Mouse (Mus musculus) fibroblast of lung, adult 2 months (primary cell): Measurements from ENCODE around the gene Tbc1d4.

Source experiments
- DNase-seq: peaks from one replicate; pipeline ENCODE4 v3.0.0-alpha.2; 2011; ENCODE audit warnings: low read depth

Tbc1d4 gene

GRCm38 (mm10) chr14:101501868-101502267 lies 107.1 kb downstream of the Tbc1d4 start:
- DNase-seq = no peak

DNA sequence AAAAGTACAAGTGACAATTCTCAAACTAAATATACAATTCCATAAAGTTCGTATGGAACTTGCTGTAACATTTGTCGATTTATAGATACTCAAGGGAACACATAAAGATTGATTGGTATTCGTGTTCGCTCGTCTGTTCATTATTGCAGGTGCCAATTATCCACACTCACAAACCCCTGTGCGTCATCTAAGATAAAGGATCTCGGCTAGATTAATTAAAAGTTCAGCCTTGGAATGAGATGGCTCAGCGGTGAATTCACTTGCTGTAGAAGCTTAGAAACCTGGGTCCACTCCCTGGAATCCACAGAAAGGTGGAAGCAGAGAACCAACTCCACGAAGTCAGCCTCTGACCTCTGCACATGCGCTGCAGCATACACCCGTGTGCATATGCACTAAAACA lies 107.5 kb downstream of the Tbc1d4 start:
- DNase-seq = no peak

GRCm38 (mm10) chr14:101500826-101501225 lies 108.2 kb downstream of the Tbc1d4 start:
- DNase-seq = no peak

GRCm38 (mm10) chr14:101499838-101500237 lies 109.2 kb downstream of the Tbc1d4 start:
- no peak for DNase-seq

GRCm38 (mm10) chr14:101488264-101488810 lies 120.7 kb downstream of the Tbc1d4 start:
- DNase-seq = no peak

DNA sequence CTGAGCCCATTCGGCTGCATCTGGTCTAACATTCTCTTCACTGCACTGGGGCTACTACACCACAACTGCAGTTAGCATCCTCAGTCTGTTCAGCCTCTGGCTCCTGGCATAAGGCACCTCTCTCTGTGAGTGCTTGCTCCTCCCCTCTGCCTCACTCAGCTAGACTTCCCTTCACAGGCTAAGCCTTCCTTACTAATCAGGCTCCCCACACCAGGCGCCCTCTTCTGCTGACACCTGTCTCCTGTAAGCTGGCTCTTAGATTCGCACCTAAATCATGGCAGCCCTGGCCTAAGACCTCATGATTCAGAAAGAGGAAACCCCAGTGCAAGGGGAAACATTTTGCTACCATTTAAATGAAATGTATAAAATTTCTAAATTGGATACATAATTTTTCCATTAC lies 122.4 kb downstream of the Tbc1d4 start:
- no peak for DNase-seq

- DNase-seq = no peak
Measured at GRCm38 (mm10) chr14:101483230-101483629, 125.8 kb downstream of the Tbc1d4 start.

DNA sequence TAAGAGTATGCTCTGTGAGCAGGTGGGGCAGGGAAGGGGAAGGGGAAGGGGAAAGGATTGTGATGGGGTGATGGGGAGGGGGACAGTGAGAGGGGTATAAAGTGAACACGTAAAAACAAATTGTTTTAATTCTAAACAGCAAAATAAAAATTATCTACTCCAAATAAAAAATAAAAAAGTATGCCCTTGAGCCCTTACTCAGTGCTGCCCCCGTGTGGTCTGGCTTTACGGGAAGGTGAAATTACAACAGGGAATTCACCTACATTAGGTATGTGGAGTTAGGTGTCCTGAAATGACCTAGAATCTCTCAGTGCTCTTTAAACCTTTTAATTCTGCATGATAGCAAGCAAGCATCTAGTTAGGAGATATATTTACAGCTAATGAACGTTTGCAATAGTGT lies 126.7 kb downstream of the Tbc1d4 start:
- DNase-seq = no peak

DNA sequence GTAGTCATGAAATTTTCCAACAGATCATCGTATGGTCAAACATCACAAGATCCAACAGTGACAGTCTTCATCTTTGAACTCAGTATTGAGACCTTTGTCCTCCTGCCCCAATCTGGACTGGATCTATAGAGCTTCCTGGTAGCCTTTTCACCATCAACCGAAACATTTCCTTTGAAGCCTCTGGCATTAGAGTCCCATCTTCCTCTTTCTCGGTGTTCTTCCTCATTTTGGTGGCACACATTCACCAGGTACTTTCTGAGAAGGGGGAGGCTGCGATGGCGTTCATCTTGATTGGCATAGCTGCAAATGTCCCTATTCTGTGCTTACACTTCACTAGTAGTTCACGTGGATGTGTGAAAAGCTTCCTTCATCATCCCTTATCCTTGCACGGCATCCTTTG lies 127.8 kb downstream of the Tbc1d4 start:
- DNase-seq = no peak

- DNase-seq = no peak
Measured at GRCm38 (mm10) chr14:101480541-101480940, 128.4 kb downstream of the Tbc1d4 start.

DNA sequence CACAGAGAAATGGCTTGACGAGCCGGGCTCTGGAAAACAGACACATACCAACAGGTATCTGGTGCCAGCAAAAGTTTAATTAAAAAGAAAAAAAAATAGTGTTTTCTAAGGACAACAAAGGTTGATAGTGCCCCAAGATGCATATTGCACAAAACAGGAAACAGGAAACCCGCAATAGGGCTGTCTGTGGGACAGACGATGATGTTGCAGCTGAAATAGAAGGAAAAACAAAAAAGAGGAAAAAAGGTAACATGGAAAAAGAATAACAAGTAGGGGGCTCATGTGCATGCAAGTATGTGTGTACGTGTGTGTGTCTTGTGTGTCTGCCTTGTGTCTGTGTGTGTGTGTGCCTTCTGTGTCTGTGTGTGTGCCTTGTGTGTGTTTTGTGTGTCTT lies 131.2 kb downstream of the Tbc1d4 start:
- no peak for DNase-seq

- DNase-seq = no peak
Measured at GRCm38 (mm10) chr14:101477081-101477826, 131.7 kb downstream of the Tbc1d4 start.

DNA sequence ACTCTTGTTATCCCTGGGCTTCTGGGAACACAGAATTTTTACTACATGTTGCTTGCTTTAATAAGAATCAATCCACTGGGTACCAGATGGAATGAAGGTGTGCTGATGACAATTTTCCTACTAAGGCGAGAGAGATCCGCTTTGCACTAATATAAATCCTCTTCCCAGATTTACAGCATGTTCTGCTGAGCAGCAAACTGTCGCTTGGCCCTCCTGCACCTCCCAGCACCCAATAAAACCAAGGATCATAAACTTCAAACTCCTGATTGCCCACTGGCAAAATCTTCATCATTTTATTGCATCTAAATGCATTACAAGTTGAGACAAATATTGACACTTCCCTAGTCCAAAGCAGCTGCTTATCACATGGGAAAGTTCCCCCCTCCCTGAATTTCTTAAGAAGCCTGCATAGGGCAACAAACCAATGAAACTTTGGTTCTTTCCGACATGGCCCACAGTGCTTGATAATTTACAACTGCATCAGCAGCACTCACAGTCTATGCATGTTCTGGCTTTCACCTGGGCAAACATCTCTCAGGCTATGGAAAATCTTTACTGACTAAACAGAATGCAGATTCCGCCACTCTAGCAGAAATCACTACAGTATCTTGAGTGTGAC lies 139.4 kb downstream of the Tbc1d4 start:
- DNase-seq = no peak

- no peak for DNase-seq
Measured at GRCm38 (mm10) chr14:101468143-101468542, 140.8 kb downstream of the Tbc1d4 start.

DNA sequence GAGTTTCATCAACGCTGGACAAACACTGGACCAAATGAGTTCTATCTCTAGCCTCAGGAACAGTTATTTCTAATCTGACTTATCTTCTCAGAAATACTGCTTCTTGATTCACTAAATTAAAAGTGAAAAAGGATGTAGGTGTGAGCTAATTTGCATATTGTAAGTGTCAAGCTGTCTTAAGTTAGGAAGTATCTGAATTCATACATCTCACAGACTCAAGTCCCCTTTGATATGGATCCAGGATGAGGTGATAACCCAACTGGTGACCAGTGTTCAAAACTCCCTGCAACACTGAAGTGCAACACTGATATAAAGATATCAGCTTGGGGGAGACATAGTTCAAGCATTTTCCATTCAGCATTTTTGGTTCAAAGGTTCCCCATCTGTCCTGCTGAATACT lies 141.5 kb downstream of the Tbc1d4 start:
- no peak for DNase-seq

DNA sequence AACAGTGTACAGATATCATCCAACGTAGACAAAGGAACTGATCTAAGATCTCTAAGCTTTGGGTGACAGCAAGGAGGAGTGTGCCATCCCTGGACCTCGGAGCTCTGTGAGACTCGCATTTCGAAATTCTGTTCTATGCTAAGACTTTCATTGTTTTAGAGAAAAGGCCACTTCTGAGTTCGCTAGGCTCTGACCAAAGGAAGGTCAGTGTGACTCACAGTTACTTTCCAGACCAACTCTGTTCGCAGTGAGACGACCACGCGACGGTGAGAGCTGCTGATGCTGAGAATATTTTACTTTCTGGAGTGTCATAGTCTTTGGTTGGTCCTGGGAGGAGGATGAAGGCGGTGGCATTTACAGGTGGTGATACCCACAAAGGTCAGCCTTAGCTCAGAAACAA lies 142.5 kb downstream of the Tbc1d4 start:
- DNase-seq = no peak

DNA sequence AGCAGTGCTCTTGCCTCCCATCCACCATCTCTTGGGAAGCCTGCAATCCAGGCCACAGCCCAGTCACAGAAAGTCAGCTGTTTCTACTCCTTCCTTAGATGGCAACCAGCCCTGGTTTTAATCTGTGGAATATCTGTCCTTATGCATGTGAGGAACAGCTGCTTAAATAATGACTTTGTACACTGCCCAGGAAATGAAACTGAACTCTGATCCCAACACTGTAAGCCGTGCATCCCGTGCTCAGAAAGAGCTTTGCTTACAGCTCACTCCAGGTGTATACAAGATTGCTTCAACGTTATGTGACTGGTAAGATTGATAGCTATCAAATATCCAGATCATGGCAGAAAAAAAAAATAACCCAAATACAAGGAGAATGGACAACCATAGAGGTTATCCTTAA lies 143.1 kb downstream of the Tbc1d4 start:
- no peak for DNase-seq

DNA sequence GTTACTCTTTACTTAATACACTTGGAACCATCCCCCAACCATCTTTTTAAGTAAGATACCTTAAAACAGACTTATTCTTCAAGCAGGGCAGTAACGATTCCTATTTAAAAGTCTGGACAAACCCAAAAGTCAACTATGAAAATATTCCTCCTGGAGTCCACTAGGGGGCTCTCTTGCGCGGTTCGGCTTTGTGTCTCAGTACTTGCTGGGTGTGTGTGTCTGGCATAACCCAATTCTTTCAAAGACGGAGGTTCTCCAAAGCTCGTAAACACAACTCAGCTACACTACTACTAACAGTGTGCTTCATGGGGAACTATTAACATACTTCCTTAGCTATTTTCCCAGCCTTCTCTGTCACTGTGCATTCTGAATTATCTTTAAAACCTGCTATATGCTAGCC lies 148.2 kb downstream of the Tbc1d4 start:
- peak; percentile 44 for DNase-seq

- DNase-seq = no peak
Measured at GRCm38 (mm10) chr14:101452915-101453314, 156.1 kb downstream of the Tbc1d4 start.

DNA sequence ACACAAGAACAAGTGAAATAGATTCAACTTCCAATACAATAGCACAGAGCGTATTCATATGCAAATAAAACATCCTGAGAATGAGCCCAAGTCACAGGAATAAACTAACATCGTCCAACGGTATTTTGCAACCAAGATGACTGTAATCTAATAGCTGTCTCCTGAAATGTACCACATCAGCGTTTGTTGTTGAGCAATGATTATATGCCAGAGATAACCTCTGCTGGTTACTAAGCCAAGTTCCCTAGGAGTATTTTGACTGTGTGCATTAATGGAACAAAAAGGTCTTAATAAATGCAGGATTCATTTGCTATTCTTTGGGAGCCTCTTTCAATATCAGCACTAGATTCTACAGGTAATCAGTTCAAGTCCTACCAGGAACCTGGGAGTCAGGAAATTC lies 161.1 kb downstream of the Tbc1d4 start:
- no peak for DNase-seq

DNA sequence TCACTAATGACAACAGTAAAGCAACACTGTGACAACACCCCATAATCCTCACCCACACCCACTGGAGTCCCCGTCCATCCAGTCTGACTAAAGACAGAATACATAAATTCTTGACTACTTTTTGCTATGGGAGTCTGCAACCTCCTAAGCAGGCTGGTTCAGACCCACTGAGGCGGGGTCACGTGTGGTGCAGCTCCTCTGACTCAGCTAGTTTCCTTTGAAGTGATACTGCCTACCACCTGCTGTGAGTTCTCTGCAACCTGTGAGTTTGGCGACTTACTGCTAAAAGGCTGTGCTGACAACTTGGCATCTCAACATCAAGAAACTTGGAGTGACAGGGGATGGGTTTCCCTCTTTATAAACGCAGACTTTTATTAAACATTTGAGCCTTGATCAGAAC lies 163.8 kb downstream of the Tbc1d4 start:
- DNase-seq = no peak

DNA sequence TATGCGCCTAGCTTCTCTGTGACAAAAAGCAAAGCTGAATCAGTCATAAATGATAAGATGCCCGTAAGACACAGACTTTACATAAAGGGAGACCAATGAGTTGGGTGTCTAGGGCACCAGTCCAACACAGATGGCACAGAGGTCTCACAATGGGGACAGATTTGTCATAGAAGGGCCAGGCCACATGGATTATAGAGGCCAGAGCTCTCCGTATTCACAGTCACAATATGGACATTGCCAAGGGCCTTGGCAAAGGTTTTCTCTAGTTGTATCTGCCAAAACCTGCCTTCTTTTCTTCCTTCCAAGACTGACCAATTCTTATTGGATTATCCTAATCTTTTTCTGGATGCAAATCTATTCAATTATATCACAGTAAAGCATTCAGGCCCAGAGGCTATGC lies 171.1 kb downstream of the Tbc1d4 start:
- no peak for DNase-seq

GRCm38 (mm10) chr14:101430536-101430935 lies 178.5 kb downstream of the Tbc1d4 start:
- no peak for DNase-seq
